Mouse (Mus musculus) lung, postnatal 10 days (tissue): ENCODE measurements around the gene Eaf1.
A peak's percentile ranks its signal among the peaks of the same experiment; 100 is the strongest.
"Not testable (repeated sequence)": the region's sequence is repeated elsewhere in the genome, so short reads cannot be mapped to it uniquely, and the experiment has no call there.

Experiments
- DNase-seq: peaks from one replicate; pipeline ENCODE4 v3.0.0; 2021

Gene Eaf1

DNA sequence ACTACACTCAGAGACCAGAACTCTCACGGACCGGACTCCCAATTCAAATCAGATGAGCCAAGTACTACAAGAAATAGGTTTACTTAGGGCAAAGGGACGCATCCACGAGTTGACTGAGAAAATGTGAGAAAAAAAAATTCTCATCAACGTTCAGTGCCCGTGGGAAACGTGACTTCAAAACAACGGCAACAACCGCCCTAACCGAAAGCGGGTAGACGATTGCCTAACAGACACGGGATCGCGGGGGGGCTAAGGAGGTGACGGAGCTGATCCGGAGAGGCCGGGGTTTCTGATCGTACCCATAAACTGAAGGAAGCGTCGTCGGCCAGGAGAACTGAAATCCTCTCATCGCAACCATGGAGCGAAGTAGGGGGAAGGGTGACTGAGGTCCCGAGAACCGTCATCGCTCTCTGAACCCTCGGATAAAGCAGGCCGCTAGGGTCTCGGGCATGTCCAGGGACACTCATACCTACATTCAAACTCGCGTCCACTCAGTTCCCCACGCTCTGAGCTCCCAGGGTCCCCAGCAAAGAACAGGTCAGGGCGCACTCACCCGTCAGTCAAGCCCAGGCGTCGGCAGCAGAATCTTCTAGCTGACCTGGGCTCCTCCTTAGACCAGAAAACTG, at the start of gene Eaf1:
Eaf1 (plus strand) TSS at position 51 of the 626 bp plus-strand sequence.
- peak; percentile 65 for DNase-seq

DNA sequence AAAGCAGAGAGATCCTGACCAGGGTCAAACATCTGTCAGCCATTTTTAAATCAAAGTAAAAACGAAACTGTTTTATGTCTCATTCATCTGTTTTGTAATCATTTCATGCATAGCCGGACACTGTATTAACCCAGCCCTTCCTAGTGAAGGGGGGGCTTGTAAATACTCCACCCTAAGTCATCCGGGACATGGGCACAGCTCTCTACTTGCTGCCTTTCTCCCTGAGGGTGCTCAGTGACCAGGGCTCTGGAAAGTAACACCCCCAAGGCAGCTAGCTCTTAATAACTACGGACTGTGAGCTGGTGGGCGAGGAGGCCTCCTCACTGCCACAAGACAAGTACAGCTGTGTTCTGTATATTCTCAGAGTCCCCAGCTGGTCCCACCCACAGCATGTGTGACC, 45.2 kb upstream of the Eaf1 start:
- peak; percentile 40 for DNase-seq

GRCm38 (mm10) chr14:31453946-31454345, 40.3 kb upstream of the Eaf1 start:
- DNase-seq: not testable (repeated sequence)

DNA sequence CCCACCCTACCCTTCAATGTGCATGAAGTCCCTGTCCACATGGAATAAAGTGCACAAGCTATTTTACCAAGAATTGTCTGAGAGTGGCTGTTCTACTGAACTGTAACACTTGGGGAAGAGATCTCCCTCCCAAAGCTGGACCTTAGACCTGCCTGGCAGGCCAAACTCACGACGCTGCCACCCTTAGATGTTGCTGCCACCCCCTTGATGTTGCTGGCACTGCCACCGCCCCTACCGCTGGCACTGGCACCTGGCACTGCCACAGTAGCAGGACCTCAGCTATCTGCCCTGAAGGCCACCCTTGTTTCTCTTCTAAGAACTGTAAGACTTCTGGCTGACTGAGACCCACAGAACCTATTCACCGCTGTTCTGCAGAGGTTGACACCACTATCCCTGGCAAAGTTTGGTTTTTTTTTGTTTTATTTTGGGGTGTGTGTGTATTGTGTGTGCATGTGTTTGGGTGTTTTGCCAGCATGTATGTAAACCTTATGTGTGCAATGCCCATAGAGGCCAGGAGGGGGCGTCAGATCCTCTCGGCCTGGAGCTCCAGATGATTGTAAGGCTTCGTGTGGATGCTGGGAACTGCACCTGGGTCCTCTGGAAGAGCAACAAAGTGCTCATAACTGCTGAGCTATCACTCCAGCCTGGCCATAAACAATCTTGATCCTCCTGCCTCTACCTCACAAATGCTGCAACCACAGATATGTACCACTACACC, 39.2 kb upstream of the Eaf1 start:
- DNase-seq: no peak

- DNase-seq: no peak
Observed at GRCm38 (mm10) chr14:31456064-31456721, 38.0 kb upstream of the Eaf1 start.

DNA sequence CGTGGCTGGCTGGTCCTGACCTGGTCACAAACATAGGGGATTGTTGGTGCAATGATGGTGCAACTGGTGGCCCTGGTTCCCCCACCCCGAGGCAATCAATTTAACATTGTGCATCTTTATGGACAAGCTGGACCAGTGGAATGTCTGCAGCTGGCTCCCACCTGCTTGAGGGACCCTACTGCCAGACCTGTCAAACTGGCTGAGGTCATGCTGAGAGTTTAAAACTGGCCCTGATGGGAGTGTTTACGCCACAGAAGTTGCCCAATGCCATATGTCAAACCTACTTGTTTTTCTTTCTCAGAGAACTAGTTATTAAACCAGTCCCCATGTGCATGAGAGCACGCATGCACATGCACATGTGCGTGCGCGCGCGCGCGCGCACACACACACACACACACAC, 36.2 kb upstream of the Eaf1 start:
- peak; percentile 43 for DNase-seq

- DNase-seq: not testable (repeated sequence)
Observed at GRCm38 (mm10) chr14:31462226-31462625, 32.0 kb upstream of the Eaf1 start.

DNA sequence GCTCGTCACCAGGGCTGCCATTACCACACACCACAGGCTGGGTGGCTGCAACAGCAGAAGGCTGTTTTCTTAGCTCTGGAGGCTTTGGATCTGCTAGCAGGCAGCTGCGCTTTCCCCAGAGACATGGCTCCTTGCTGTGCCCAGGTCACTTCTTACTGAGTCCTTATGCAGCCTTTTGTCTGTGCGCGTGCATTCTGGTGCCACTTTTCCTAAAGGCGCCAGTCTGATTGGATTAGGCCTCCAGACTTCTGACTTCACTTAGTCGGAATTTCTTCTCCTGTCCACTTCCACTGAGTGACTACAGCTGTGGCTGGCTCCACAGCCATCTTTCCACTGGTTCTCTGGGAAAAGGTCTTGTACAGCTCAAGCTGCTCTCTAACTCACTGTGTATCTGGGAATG, 31.3 kb upstream of the Eaf1 start:
- peak; percentile 47 for DNase-seq

DNA sequence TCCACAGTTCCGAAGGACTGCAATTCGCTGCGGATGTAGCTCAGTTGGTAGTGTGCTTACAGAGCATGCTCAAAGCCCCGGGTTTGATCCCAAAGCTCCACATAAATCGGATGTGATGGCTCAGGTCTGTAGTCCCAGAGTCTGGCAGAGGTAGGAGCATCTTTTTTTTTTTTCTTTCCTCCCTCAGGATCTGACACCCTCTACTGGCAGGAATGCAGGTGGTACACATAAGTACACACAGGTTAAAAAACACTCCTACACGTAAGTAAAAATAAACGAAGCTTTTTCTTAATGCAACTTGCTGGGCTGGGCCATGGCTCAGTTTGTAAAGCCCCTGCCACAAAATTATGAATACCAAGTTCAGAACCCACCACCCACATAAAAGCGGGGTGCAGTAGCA, 30.0 kb upstream of the Eaf1 start:
- peak; percentile 32 for DNase-seq

GRCm38 (mm10) chr14:31469711-31470110, 24.5 kb upstream of the Eaf1 start:
- no peak for DNase-seq

GRCm38 (mm10) chr14:31472451-31473061, 21.6 kb upstream of the Eaf1 start:
- peak; percentile 82 for DNase-seq

DNA sequence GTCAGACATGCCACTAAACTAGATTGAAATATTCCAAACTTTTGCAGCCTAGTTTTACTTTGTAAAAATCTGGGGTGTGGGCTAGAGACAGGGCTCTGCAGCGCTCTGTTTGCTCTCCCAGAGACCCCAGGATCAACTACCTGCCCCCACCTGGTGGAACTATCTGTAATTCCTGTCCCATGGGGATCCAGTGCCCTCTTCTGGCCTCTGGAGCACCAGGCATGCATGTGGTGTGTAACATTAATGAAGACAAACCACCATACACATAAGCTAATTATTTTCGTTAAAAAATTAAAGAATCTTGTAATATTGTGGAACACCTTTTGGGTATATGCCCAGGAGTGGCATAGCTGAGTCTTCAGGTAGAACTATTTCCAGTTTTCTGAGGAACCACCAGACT, 20.9 kb upstream of the Eaf1 start:
- no peak for DNase-seq

DNA sequence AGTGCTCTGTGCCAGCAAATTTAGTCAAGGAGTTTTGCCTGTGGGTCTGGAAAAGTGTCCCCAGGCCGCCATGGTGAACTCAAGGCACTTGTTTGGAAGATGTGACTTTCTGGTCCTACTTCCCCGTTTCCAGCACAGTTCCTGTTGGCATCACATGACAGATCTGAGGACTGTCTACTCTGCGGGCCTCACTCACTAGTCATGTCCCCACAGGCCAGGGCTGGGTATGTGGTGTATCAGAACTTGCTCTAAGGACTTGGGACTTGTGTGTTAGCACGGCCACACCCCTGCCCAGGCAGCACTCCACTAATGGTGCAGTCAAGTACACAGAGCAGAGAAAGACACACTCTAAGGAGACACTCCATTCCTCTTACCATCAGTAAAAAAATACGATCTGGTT, 11.8 kb upstream of the Eaf1 start:
- no peak for DNase-seq

DNA sequence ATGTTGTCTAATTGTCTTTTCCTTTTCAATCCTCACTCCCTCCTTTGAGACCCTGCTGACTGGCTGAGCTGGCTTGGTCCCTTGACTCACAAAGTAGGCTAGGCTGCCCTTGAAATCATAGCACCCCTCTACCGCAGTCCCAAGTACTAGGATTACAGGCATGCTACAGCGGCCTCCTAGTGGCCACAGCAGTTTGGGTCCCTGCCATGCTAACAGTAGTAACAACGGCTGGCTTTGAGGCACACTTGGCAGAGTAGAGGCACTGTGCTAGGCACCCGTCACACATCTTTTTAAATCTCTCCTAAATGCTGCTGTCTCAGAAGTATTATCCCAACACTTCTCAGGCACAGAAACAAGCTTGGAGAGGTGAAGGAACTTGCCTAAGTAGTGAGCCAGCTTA, 7.7 kb upstream of the Eaf1 start:
- no peak for DNase-seq

DNA sequence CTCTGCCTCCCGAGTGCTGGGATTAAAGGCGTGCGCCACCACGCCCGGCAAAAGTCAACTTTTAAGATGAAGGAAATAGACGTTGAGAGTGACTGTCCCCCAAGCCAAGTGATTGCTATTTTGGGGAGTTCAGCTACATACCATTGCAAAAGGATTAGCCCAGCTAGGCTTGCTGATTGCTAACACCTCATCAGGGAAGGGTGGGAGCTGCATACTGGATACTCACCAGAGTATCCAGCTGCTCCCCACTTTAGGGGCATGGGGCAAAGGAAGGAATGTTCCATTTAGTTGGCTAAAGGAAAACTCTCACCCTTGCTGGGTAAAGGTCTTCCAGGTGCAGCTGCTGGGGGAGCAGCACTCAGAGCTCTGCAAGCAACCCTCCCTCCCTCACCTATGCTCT, 6.1 kb upstream of the Eaf1 start:
- peak; percentile 44 for DNase-seq

GRCm38 (mm10) chr14:31493901-31494300, 298 bp upstream of the Eaf1 start:
- DNase-seq: no peak

GRCm38 (mm10) chr14:31494975-31495455, 816 bp downstream of the Eaf1 start, which contains the start of gene Mettl6:
Gene Mettl6 (minus strand): TSS chr14:31495040.
- DNase-seq: peak; percentile 94

DNA sequence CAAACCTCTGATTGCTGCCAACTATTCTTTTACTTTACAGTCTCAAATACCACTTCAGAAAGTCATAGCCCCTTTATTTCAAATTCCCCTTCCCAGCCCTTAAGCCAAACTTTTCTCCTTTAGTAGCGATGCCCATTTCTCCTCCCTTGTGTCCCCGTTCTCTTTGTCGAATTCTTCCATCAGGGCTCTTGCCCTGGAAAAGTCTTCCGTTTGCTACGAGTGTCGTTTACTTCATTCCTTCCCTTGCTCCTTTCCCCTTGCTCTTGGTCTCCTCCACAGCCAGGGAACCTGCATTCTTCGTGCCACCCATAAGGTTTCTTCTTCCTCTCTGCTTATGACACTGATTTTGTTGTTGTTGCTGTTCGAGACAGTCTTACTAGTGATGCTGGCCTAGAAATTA, 1.3 kb downstream of the Eaf1 start:
- DNase-seq: no peak

- DNase-seq: no peak
Observed at GRCm38 (mm10) chr14:31496241-31496646, 2.0 kb downstream of the Eaf1 start.

GRCm38 (mm10) chr14:31499526-31499925, 5.3 kb downstream of the Eaf1 start:
- no peak for DNase-seq

- no peak for DNase-seq
Observed at GRCm38 (mm10) chr14:31503406-31503805, 9.2 kb downstream of the Eaf1 start.

DNA sequence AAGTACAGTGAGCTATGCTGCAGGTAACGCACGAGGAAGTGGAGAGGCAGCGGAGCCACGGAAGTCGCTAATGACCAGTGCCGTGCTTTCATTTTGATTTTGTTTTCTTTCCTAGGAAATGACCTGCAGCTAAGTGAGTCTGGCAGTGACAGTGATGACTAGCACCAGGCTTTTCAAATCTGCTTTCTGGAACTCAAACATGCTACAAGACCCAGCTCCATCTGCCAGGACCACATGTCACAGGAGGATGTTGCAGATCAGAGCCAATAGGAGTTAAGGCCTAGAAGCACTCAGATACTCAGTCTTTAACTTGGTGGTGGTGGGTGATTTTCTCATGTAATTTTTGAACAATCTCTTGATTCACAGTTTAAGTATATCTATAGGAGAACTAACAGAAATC, 12.3 kb downstream of the Eaf1 start:
- DNase-seq: no peak

GRCm38 (mm10) chr14:31509911-31510310, 15.7 kb downstream of the Eaf1 start:
- DNase-seq: peak; percentile 56

GRCm38 (mm10) chr14:31510322-31510721, 16.1 kb downstream of the Eaf1 start:
- DNase-seq: no peak
